Mouse (Mus musculus) embryonic fibroblast, embryonic 13.5 days (primary cell): ENCODE measurements around the gene Gpr152.

Experiments used
- CTCF ChIP-seq: IDR thresholded peaks from 2 replicates; pipeline ENCODE4 v1.5.1; 2011; ENCODE audit warnings: mild to moderate bottlenecking, control low read depth, low read length, moderate library complexity, borderline replicate concordance; ENCODE audit not compliant: insufficient read depth
- POLR2A ChIP-seq: IDR thresholded peaks from 2 replicates; pipeline ENCODE4 v1.6.1; 2011; ENCODE audit warnings: low read depth, mild to moderate bottlenecking, control low read depth, low read length, moderate library complexity

DNA sequence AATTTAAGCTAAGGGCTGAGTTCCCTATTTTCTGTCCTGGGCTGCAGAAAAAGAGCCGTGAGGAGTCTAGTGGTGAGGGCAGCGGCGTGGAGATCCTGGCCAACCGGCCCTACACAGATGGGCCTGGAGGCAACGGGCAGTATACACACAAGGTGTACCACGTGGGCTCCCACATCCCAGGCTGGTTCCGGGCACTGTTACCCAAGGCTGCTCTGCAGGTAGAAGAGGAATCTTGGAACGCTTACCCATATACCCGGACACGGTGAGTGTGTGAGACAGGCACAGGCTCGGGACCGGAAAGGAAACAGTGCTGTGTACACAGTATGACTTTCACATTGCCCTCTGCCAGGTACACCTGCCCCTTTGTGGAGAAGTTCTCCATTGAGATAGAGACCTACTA, 37.0 kb upstream of the Gpr152 start:
- no peak for TF ChIP-seq POLR2A
- no peak for TF ChIP-seq CTCF
